Mouse (Mus musculus) kidney, postnatal 0 days (tissue): ENCODE measurements around the gene Stn1. TPM values are rescaled to one million over a fixed set of nuclear protein-coding genes. Genes with fewer than 3 reads are reported as not detected.
A peak's percentile ranks its signal among the peaks of the same experiment; 100 is the strongest.

Experiments
- ATAC-seq: fragments of 200-750 bp; cut with Nextera tagmentation; replicated peaks from 2 replicates; pipeline ENCODE4 v1.8.0; 2017; ENCODE audit warnings: low read depth, moderate number of reproducible peaks, moderate TSS enrichment, moderate library complexity; ENCODE audit not compliant: low FRiP score
- DNase-seq: peaks from one replicate; pipeline ENCODE4 v3.0.0-alpha.2; 2016; ENCODE audit warnings: low spot score
- H3K27ac ChIP-seq: fragments of 300-500 bp; sonication (generic); 2 replicates; pipeline ENCODE4 v1.5.1; 2014; ENCODE audit warnings: mild to moderate bottlenecking
- H3K27me3 ChIP-seq: fragments of 300-500 bp; sonication (generic); 2 replicates; pipeline ENCODE4 v1.6.1; 2014; ENCODE audit warnings: low read length, mixed read lengths; ENCODE audit not compliant: insufficient read depth
- H3K36me3 ChIP-seq: fragments of 300-500 bp; sonication (generic); 2 replicates; pipeline ENCODE4 v1.6.1; 2014; ENCODE audit warnings: low read length, mixed read lengths; ENCODE audit not compliant: insufficient read depth
- H3K4me1 ChIP-seq: fragments of 300-500 bp; sonication (generic); replicated peaks from 2 replicates; pipeline ENCODE4 v1.6.1; 2014; ENCODE audit warnings: antibody characterized with exemption, low read length, mixed read lengths; ENCODE audit not compliant: insufficient read depth
- H3K4me2 ChIP-seq: fragments of 300-500 bp; sonication (generic); 2 replicates; pipeline ENCODE4 v1.6.1; 2014; ENCODE audit warnings: mild to moderate bottlenecking, low read length, moderate library complexity, mixed read lengths
- H3K4me3 ChIP-seq: fragments of 300-500 bp; sonication (generic); replicated peaks from 2 replicates; pipeline ENCODE4 v1.5.1; 2014; ENCODE audit warnings: low read depth, low read length
- H3K9ac ChIP-seq: fragments of 300-500 bp; sonication (generic); 2 replicates; pipeline ENCODE4 v1.6.1; 2014; ENCODE audit warnings: low read depth, low read length
- H3K9me3 ChIP-seq: fragments of 300-500 bp; sonication (generic); replicated peaks from 2 replicates; pipeline ENCODE4 v1.6.1; 2016; ENCODE audit warnings: low read length, inconsistent platforms, mixed read lengths
- CTCF ChIP-seq: IDR thresholded peaks from 2 replicates; pipeline ENCODE4 v1.5.1; 2016; ENCODE audit warnings: antibody characterized with exemption, low read depth, mild to moderate bottlenecking, moderate library complexity
- WGBS: fragments of 180-500 bp; shearing (Covaris S2); extraction: QIAGEN DNeasy Blood & Tissue Kit; methylation state at CpG from one replicate; pipeline ENCODE4 v1.1.7; 2014; 5-methylcytosine and 5-hydroxymethylcytosine counted together
- polyA plus RNA-seq: library from polyadenylated mRNA; unstranded; fragments of >200 nt; fragmentation: Nextera tagmentation; extraction: Ambion mirVana; gene quantifications from 2 replicates; pipeline ENCODE4 v1.2.1, GENCODE M21; 2015

Gene Stn1
- polyA plus RNA-seq, 1 experiment from 2014 or later, result 31.5 TPM

DNA sequence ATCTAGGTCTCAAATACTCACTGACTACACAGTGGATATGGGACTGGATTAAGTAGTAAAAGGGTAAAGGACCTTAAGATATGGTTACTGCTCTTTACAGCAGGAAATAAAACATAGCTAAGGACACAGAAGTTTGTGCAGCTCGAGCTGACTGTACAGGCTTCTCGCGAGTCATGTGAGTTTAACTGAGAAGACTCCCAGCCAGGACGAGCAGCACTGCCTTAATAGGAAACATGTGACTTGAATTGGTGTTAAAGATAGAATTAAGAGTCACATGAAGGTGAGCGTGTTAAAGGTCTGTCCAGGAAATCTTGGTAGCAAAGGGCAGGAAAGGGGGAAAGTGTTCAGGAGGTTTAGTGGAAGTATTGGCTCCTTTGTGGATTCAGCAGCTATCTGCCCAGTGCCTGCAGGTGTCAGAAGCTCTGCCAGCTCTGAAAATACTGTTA is 24.7 kb upstream of the Stn1 start:
- Histone ChIP-seq H3K9me3 (no peaks in the 10 kb centered on the region), H3K4me3 (no peak overlapping the region), H3K9ac (no peak overlapping the region), H3K4me1 (0 out of 2 replicates have a peak, but pooled peaks cover 3% of the 10 kb centered on the region), H3K27ac (no peak overlapping the region), H3K27me3 (no peaks in the 10 kb centered on the region), H3K36me3 (no peaks in the 10 kb centered on the region), H3K4me2 (no peak overlapping the region)
- WGBS, result 33% methylated on average over 5 of the region's 5 CpGs
- no peak for TF ChIP-seq CTCF
- ATAC-seq (peak; percentile 21; the same call in 1 of the 2 replicates), DNase-seq (no peak)

DNA sequence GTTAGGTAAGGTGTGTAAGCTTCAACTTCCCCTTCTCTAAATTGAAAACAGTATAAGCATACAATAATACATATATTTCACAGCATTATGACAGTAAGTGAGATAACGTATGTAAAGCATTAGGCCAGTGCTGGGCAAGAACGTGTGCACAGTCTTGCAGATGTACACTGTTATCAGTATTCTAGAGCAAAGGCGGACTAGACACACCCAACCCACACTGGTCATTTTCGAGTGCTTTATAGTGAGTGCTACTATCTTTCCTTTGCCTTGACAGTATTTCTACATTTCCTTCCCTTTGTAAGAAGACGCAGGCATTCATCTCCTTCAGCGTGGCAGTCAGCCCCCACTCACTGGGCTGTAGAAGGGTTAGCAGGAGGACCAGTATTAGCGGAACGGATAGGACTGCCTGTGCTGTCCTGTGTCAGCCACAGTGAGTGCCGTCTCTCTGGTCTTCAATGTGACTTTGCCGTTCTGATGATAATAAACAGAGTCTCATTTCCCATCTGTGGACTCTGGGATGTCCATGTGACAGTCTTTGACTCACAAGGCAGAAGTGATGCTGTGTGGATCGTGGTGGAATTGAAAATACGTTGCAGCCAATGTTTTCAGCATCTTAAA is 23.3 kb upstream of the Stn1 start:
- H3K9ac ChIP-seq, result no peak overlapping the region
- no peak overlapping the region for H3K4me3 ChIP-seq
- DNase-seq, result no peak
- H3K9me3 ChIP-seq, result no peaks in the 10 kb centered on the region
- TF ChIP-seq CTCF, result no peak
- 82% methylated on average over 12 of the region's 12 CpGs for WGBS
- H3K4me1 ChIP-seq, result 0 out of 2 replicates have a peak, but pooled peaks cover 3% of the 10 kb centered on the region
- no peaks in the 10 kb centered on the region for H3K36me3 ChIP-seq
- no peak overlapping the region for H3K4me2 ChIP-seq
- H3K27ac ChIP-seq, result no peak overlapping the region
- ATAC-seq, result no peak
- no peaks in the 10 kb centered on the region for H3K27me3 ChIP-seq

DNA sequence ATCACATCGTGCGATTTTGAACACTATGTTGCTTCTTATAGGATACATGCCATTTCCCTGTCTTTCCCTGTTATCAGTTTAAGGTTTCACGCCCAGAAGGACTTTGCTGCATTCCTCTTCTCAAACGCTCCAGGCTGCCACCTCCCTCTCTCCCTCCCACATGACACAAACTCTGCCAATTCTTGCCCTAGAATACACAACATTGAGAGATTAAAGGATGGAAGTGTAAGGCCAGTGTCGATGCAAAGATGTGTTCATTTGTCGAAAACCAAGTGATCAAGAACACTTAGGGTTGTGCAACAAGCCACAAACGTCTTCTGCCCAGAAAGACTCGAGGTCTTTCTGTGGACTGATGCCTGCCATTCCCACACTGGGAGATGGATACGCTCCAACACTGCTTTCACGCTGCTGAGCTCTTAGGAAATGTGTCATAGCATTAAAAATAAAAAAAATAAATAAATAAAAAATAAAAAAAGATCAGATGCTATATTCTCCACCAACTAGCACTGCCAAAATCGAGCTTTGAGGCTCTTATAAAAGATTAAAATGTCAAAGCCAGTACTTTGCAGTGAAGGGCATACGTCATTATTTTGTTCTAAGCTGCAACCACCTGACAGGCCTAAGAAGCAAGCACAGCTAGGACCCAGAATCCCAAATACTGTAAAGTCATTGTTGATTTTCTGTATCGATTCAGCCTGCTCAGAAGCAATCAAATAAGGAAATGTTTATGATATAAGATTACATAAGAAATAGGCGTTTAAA is 22.6 kb upstream of the Stn1 start:
- TF ChIP-seq CTCF, result no peak
- no peak overlapping the region for H3K27ac ChIP-seq
- 72% methylated on average over 14 of the region's 14 CpGs for WGBS
- H3K9ac ChIP-seq, result no peak overlapping the region
- H3K9me3 ChIP-seq, result no peaks in the 10 kb centered on the region
- H3K36me3 ChIP-seq, result no peaks in the 10 kb centered on the region
- no peak overlapping the region for H3K4me3 ChIP-seq
- DNase-seq (no peak), ATAC-seq (no peak)
- no peaks in the 10 kb centered on the region for H3K27me3 ChIP-seq
- H3K4me1 ChIP-seq, result 0 out of 2 replicates have a peak, but pooled peaks cover 3% of the 10 kb centered on the region
- H3K4me2 ChIP-seq, result no peak overlapping the region

DNA sequence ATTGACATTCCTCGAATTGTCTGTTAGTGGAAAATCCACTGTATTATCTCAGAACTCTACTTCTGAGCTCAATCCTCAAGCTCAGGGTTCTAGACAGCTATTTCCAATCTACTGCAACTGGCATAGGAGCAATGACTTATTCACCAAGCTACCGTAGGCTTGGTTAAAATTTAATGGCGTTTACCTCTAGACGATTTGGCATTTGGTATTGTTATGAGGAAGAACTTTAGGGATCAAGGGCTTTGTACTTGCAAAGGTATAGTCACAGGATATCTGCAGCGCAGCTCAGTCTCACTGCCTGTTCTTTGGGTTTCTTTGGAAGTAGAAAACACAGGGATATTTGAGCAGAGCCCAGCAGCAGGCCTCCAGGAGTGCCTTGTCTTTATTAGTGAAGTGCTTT is 21.8 kb upstream of the Stn1 start:
- WGBS, result 84% methylated on average over 5 of the region's 5 CpGs
- no peaks in the 10 kb centered on the region for H3K27me3 ChIP-seq

DNA sequence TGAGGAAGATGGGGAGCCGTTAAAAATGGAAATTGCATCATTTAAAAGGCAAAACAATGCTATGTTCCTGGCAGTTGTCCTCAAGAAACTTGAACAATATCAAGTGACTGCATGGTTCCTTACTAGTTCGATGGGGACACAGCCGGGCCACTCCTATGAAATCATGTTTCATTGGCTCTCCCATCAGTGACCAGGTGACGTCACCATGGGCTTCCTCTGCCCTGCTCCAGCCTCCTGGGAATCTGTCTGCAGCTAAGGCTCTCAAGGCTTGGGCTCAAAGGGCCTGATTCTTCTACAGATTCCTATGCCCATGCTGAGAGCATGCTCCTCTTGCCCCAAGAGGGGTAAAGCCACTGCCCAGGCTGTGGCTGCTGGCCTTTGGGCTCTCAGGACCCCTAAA is 12.3 kb upstream of the Stn1 start:
- DNase-seq, result no peak
- no peaks in the 10 kb centered on the region for H3K4me1 ChIP-seq
- H3K27me3 ChIP-seq, result no peaks in the 10 kb centered on the region
- no peak overlapping the region for H3K27ac ChIP-seq
- ATAC-seq, result no peak
- H3K4me2 ChIP-seq, result no peak overlapping the region
- H3K9me3 ChIP-seq, result no peaks in the 10 kb centered on the region
- no peak for TF ChIP-seq CTCF
- H3K36me3 ChIP-seq, result no peaks in the 10 kb centered on the region
- no peak overlapping the region for H3K9ac ChIP-seq
- WGBS, result 65% methylated on average over 4 of the region's 4 CpGs
- no peak overlapping the region for H3K4me3 ChIP-seq

More for the DNA sequence above, 21.8 kb upstream of the Stn1 start:
- Histone ChIP-seq H3K4me1 (no peaks in the 10 kb centered on the region), H3K36me3 (no peaks in the 10 kb centered on the region), H3K4me2 (no peak overlapping the region), H3K9ac (no peak overlapping the region), H3K4me3 (no peak overlapping the region), H3K27ac (no peak overlapping the region), H3K9me3 (no peaks in the 10 kb centered on the region)
- no peak for TF ChIP-seq CTCF
- ATAC-seq (no peak), DNase-seq (no peak)

DNA sequence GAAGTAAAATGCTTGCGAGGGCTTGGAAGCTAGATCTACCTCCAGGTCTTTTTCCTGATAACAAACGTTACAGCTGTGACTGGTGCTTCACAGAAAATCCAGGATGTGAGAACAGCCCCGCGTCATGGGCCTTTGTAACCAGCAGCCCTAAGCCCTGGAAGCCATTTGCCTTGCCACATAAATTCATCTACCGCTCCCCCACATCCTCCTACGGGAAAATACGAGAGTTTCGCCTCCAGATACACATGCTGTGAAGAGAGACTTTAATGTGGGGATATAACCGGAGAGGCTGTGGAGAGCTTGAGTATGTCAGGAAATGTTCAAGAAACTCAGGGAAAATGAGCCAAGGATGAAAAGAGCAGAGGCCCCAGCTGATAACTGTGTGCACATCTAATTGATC is 11.9 kb upstream of the Stn1 start:
- H3K4me1 ChIP-seq, result no peaks in the 10 kb centered on the region
- DNase-seq (peak; percentile 49), ATAC-seq (no peak)
- TF ChIP-seq CTCF, result no peak
- no peak overlapping the region for H3K4me3 ChIP-seq
- H3K36me3 ChIP-seq, result no peaks in the 10 kb centered on the region
- H3K27ac ChIP-seq, result no peak overlapping the region; the same call in 1 of the 2 replicates
- H3K4me2 ChIP-seq, result no peak overlapping the region
- 37% methylated on average over 9 of the region's 9 CpGs for WGBS
- H3K9ac ChIP-seq, result no peak overlapping the region
- no peaks in the 10 kb centered on the region for H3K27me3 ChIP-seq
- H3K9me3 ChIP-seq, result no peaks in the 10 kb centered on the region
